Mouse (Mus musculus) midbrain, embryonic 15.5 days (tissue): ENCODE data around the gene Lmf1. TPM values are rescaled to one million over a fixed set of nuclear protein-coding genes. Genes with fewer than 3 reads are reported as not detected.

Experiments used
- ATAC-seq: fragments of 200-750 bp; cut with Nextera tagmentation; replicated peaks from 2 replicates; pipeline ENCODE4 v1.8.0; 2017; ENCODE audit warnings: moderate TSS enrichment
- H3K27ac ChIP-seq: fragments of 300-500 bp; sonication (generic); 2 replicates; pipeline ENCODE4 v1.5.1; 2015; ENCODE audit warnings: mild to moderate bottlenecking, inconsistent platforms
- H3K27me3 ChIP-seq: fragments of 300-500 bp; sonication (generic); replicated peaks from 2 replicates; pipeline ENCODE4 v1.6.1; 2015; ENCODE audit warnings: inconsistent platforms
- H3K36me3 ChIP-seq: fragments of 300-500 bp; sonication (generic); replicated peaks from 2 replicates; pipeline ENCODE4 v1.6.1; 2015; ENCODE audit warnings: inconsistent platforms
- H3K4me1 ChIP-seq: fragments of 300-500 bp; sonication (generic); 2 replicates; pipeline ENCODE4 v1.6.1; 2015; ENCODE audit warnings: inconsistent platforms
- H3K4me2 ChIP-seq: fragments of 300-500 bp; sonication (generic); 2 replicates; pipeline ENCODE4 v1.6.1; 2015; ENCODE audit warnings: inconsistent platforms, mild to moderate bottlenecking, moderate library complexity
- H3K4me3 ChIP-seq: fragments of 300-500 bp; sonication (generic); 2 replicates; pipeline ENCODE4 v1.5.1; 2015; ENCODE audit warnings: mild to moderate bottlenecking, inconsistent platforms
- H3K9ac ChIP-seq: fragments of 300-500 bp; sonication (generic); 2 replicates; pipeline ENCODE4 v1.6.1; 2015; ENCODE audit warnings: mild to moderate bottlenecking, inconsistent platforms
- H3K9me3 ChIP-seq: fragments of 300-500 bp; sonication (generic); 2 replicates; pipeline ENCODE4 v1.6.1; 2016; ENCODE audit warnings: inconsistent platforms
- WGBS: fragments of 180-500 bp; shearing (Covaris S2); methylation state at CpG from one replicate; pipeline ENCODE4 v1.1.7; 2015; ENCODE audit warnings: mixed read lengths; 5-methylcytosine and 5-hydroxymethylcytosine counted together
- polyA plus RNA-seq: library from polyadenylated mRNA; unstranded; fragments of >200 nt; fragmentation: Nextera tagmentation; extraction: Ambion mirVana; gene quantifications from 2 replicates; pipeline ENCODE4 v1.2.1, GENCODE M21; 2015

Lmf1 gene
- polyA plus RNA-seq, 1 experiment from 2014 or later, result 23.2 TPM

GRCm38 (mm10) chr17:25559634-25560033, 19.3 kb upstream of the Lmf1 start:
- Histone ChIP-seq H3K9ac (no peak overlapping the region), H3K27ac (no peak overlapping the region), H3K4me1 (peaks cover 27% of the 10 kb centered on the region), H3K4me3 (no peak overlapping the region), H3K4me2 (no peak overlapping the region), H3K36me3 (no peaks in the 10 kb centered on the region), H3K9me3 (no peaks in the 10 kb centered on the region), H3K27me3 (no peaks in the 10 kb centered on the region)
- WGBS, result 20% methylated on average over 4 of the region's 4 CpGs
- ATAC-seq, result no peak

GRCm38 (mm10) chr17:25560554-25561222, 18.2 kb upstream of the Lmf1 start:
- H3K27ac ChIP-seq, result peak overlapping the region; percentile 72
- WGBS, result 41% methylated on average over 5 of the region's 5 CpGs
- H3K4me1 ChIP-seq, result peaks cover 30% of the 10 kb centered on the region
- H3K9ac ChIP-seq, result no peak overlapping the region
- H3K4me2 ChIP-seq, result no peak overlapping the region
- no peaks in the 10 kb centered on the region for H3K9me3 ChIP-seq
- H3K36me3 ChIP-seq, result no peaks in the 10 kb centered on the region
- no peaks in the 10 kb centered on the region for H3K27me3 ChIP-seq
- no peak overlapping the region for H3K4me3 ChIP-seq
- no peak for ATAC-seq

GRCm38 (mm10) chr17:25561223-25562028, 17.5 kb upstream of the Lmf1 start:
- no peaks in the 10 kb centered on the region for H3K27me3 ChIP-seq
- no peak overlapping the region for H3K4me2 ChIP-seq
- no peaks in the 10 kb centered on the region for H3K9me3 ChIP-seq
- peaks cover 23% of the 10 kb centered on the region for H3K4me1 ChIP-seq
- WGBS, result 20% methylated on average over 16 of the region's 16 CpGs
- no peak overlapping the region for H3K4me3 ChIP-seq
- H3K9ac ChIP-seq, result no peak overlapping the region
- ATAC-seq, result peak; percentile 72
- no peaks in the 10 kb centered on the region for H3K36me3 ChIP-seq
- H3K27ac ChIP-seq, result peak overlapping the region; percentile 72

- no peaks in the 10 kb centered on the region for H3K36me3 ChIP-seq
- no peak overlapping the region for H3K4me3 ChIP-seq
- no peak overlapping the region for H3K9ac ChIP-seq
- peak overlapping the region; percentile 25; the same call in 1 of the 2 replicates for H3K27ac ChIP-seq
- no peak overlapping the region for H3K4me2 ChIP-seq
- peaks cover 15% of the 10 kb centered on the region for H3K4me1 ChIP-seq
- WGBS, result 69% methylated on average over 5 of the region's 5 CpGs
- no peaks in the 10 kb centered on the region for H3K9me3 ChIP-seq
- H3K27me3 ChIP-seq, result peaks cover 12% of the 10 kb centered on the region
- no peak for ATAC-seq
These were observed 14.4 kb upstream of the Lmf1 start for GRCm38 (mm10) chr17:25564481-25564880.

GRCm38 (mm10) chr17:25565244-25565643, 13.6 kb upstream of the Lmf1 start:
- H3K27ac ChIP-seq, result peak overlapping the region; percentile 54
- 17% methylated on average over 6 of the region's 6 CpGs for WGBS
- H3K4me1 ChIP-seq, result peaks cover 22% of the 10 kb centered on the region
- no peaks in the 10 kb centered on the region for H3K9me3 ChIP-seq
- no peaks in the 10 kb centered on the region for H3K36me3 ChIP-seq
- peak overlapping the region; percentile 3; the same call in 1 of the 2 replicates for H3K4me2 ChIP-seq
- no peak overlapping the region for H3K9ac ChIP-seq
- H3K4me3 ChIP-seq, result no peak overlapping the region
- H3K27me3 ChIP-seq, result peaks cover 20% of the 10 kb centered on the region
- ATAC-seq, result no peak

- Histone ChIP-seq H3K9me3 (no peaks in the 10 kb centered on the region), H3K9ac (no peak overlapping the region), H3K27ac (peak overlapping the region; percentile 54), H3K4me3 (no peak overlapping the region), H3K36me3 (no peaks in the 10 kb centered on the region), H3K27me3 (peaks cover 27% of the 10 kb centered on the region), H3K4me2 (no peak overlapping the region), H3K4me1 (peaks cover 30% of the 10 kb centered on the region)
- 77% methylated on average over 17 of the region's 17 CpGs for WGBS
- ATAC-seq, result no peak
These were observed 12.9 kb upstream of the Lmf1 start for GRCm38 (mm10) chr17:25565860-25566600.

GRCm38 (mm10) chr17:25567261-25567660, 11.6 kb upstream of the Lmf1 start:
- Histone ChIP-seq H3K4me1 (peaks cover 28% of the 10 kb centered on the region), H3K27me3 (peaks cover 33% of the 10 kb centered on the region), H3K27ac (0 out of 2 replicates have a peak overlapping the region, but pooled peaks have one; percentile 8), H3K9ac (no peak overlapping the region), H3K4me2 (peak overlapping the region; percentile 81), H3K36me3 (no peaks in the 10 kb centered on the region), H3K9me3 (no peaks in the 10 kb centered on the region), H3K4me3 (0 out of 2 replicates have a peak overlapping the region, but pooled peaks have one; percentile 6)
- ATAC-seq, result no peak
- WGBS, result 69% methylated on average over 13 of the region's 13 CpGs

GRCm38 (mm10) chr17:25567745-25568144, 11.1 kb upstream of the Lmf1 start:
- no peak overlapping the region for H3K9ac ChIP-seq
- WGBS, result 24% methylated on average over 14 of the region's 14 CpGs
- H3K4me1 ChIP-seq, result peaks cover 28% of the 10 kb centered on the region

GRCm38 (mm10) chr17:25568206-25568605, 10.7 kb upstream of the Lmf1 start:
- H3K27ac ChIP-seq, result 0 out of 2 replicates have a peak overlapping the region, but pooled peaks have one; percentile 21
- ATAC-seq, result no peak

More at GRCm38 (mm10) chr17:25567745-25568144, 11.1 kb upstream of the Lmf1 start:
- H3K4me2 ChIP-seq, result peak overlapping the region; percentile 81
- peak overlapping the region; percentile 46 for H3K4me3 ChIP-seq
- no peaks in the 10 kb centered on the region for H3K9me3 ChIP-seq
- H3K27me3 ChIP-seq, result peaks cover 35% of the 10 kb centered on the region
- H3K27ac ChIP-seq, result 0 out of 2 replicates have a peak overlapping the region, but pooled peaks have one; percentile 21
- H3K36me3 ChIP-seq, result no peaks in the 10 kb centered on the region
- no peak for ATAC-seq

GRCm38 (mm10) chr17:25568880-25569279, 10.0 kb upstream of the Lmf1 start:
- WGBS, result 67% methylated on average over 11 of the region's 11 CpGs
- peaks cover 28% of the 10 kb centered on the region for H3K4me1 ChIP-seq
- 0 out of 2 replicates have a peak overlapping the region, but pooled peaks have one; percentile 38 for H3K27ac ChIP-seq
- H3K36me3 ChIP-seq, result no peaks in the 10 kb centered on the region
- H3K9ac ChIP-seq, result no peak overlapping the region
- H3K4me2 ChIP-seq, result peak overlapping the region; percentile 81
- peak overlapping the region; percentile 46 for H3K4me3 ChIP-seq
- no peak for ATAC-seq
- H3K27me3 ChIP-seq, result peaks cover 35% of the 10 kb centered on the region
- H3K9me3 ChIP-seq, result no peaks in the 10 kb centered on the region

More at GRCm38 (mm10) chr17:25568206-25568605, 10.7 kb upstream of the Lmf1 start:
- WGBS, result 42% methylated on average over 10 of the region's 10 CpGs
- Histone ChIP-seq H3K9me3 (no peaks in the 10 kb centered on the region), H3K36me3 (no peaks in the 10 kb centered on the region), H3K4me2 (peak overlapping the region; percentile 81), H3K27me3 (peaks cover 35% of the 10 kb centered on the region), H3K4me3 (peak overlapping the region; percentile 46), H3K9ac (no peak overlapping the region), H3K4me1 (peaks cover 28% of the 10 kb centered on the region)

GRCm38 (mm10) chr17:25569833-25570647, 8.8 kb upstream of the Lmf1 start:
- 3% methylated on average over 54 of the region's 54 CpGs for WGBS
- Histone ChIP-seq H3K4me2 (peak overlapping the region; percentile 81), H3K9me3 (no peaks in the 10 kb centered on the region), H3K27ac (no peak overlapping the region), H3K36me3 (no peaks in the 10 kb centered on the region), H3K4me1 (peaks cover 28% of the 10 kb centered on the region), H3K27me3 (peaks cover 35% of the 10 kb centered on the region), H3K9ac (peak overlapping the region; percentile 42), H3K4me3 (peak overlapping the region; percentile 46)
- no peak for ATAC-seq
